Mouse (Mus musculus) ovary, adult 18-20 months (tissue): Measurements from ENCODE around the gene Rnf157.
"Not testable (repeated sequence)": the region's sequence is repeated elsewhere in the genome, so short reads cannot be mapped to it uniquely, and the experiment has no call there.

Experiments
- DNase-seq: peaks from one replicate; pipeline ENCODE4 v3.0.0; 2022; ENCODE audit warnings: low spot score, mixed read lengths

The Rnf157 gene

GRCm38 (mm10) chr11:116434287-116434966, 21.6 kb upstream of the Rnf157 start:
- peak; percentile 62 for DNase-seq

GRCm38 (mm10) chr11:116433356-116434286, 20.8 kb upstream of the Rnf157 start, which contains the start of gene Ubald2:
Gene Ubald2 (plus strand): TSS chr11:116434094.
- DNase-seq: peak; percentile 99

- no peak for DNase-seq
Measured at GRCm38 (mm10) chr11:116432593-116433355, 19.9 kb upstream of the Rnf157 start.

GRCm38 (mm10) chr11:116432127-116432526, 19.3 kb upstream of the Rnf157 start:
- no peak for DNase-seq

GRCm38 (mm10) chr11:116431428-116432077, 18.7 kb upstream of the Rnf157 start:
- no peak for DNase-seq

GRCm38 (mm10) chr11:116430723-116431427, 18.0 kb upstream of the Rnf157 start:
- no peak for DNase-seq

- no peak for DNase-seq
Measured at GRCm38 (mm10) chr11:116429862-116430613, 17.2 kb upstream of the Rnf157 start.

GRCm38 (mm10) chr11:116428872-116429859, 16.3 kb upstream of the Rnf157 start:
- no peak for DNase-seq

- DNase-seq: no peak
Measured at GRCm38 (mm10) chr11:116426852-116427575, 14.2 kb upstream of the Rnf157 start.

- DNase-seq: not testable (repeated sequence)
Measured at GRCm38 (mm10) chr11:116426328-116426727, 13.5 kb upstream of the Rnf157 start.

- no peak for DNase-seq
Measured at GRCm38 (mm10) chr11:116424621-116425407, 12.0 kb upstream of the Rnf157 start.

GRCm38 (mm10) chr11:116423782-116424620, 11.2 kb upstream of the Rnf157 start:
- DNase-seq: no peak

- DNase-seq: no peak
Measured at GRCm38 (mm10) chr11:116423214-116423613, 10.4 kb upstream of the Rnf157 start.

- DNase-seq: no peak
Measured at GRCm38 (mm10) chr11:116422562-116422961, 9.7 kb upstream of the Rnf157 start.

GRCm38 (mm10) chr11:116421102-116421501, 8.3 kb upstream of the Rnf157 start:
- no peak for DNase-seq

GRCm38 (mm10) chr11:116418841-116419462, 6.1 kb upstream of the Rnf157 start:
- no peak for DNase-seq
